In the genomic region with DNA sequence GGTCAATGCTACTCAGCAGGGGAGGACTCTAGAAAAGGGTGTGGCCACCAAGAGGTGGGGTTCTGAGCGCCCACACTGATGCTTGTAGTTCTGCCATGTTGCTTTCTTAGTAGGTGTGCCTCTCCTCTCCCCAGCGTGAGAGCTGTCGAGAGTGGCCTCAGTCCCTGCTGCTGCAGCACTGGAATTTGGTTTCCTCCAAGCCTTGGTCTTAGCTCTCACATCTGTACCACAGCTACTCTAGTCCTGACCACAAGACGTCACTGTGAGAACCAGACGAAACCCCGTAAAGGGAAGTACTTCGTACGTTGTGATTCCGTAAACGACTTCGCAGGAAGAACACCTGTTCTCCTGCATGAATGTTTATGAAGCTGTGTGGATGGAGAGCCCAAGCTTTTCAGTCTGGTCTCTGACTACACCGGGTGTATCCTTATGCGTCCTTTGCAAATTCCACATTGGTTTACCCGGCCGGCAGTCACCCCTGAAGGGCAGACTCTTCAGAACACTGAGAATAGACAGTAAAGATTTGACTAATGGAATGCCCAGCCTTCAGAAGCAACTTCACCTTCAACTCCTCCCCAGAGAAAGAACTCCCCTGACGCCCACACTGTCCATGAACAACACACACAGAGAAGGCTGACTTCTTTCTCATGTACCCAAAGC, we compare ENCODE assay signal across 1 mouse cellular context.
A peak's percentile ranks its signal among the peaks of the same experiment; 100 is the strongest.
TF ChIP-seq lines count a peak whose summit lies in the region.

No protein-coding gene starts in this region.

TF ChIP-seq in CH12.LX, 34 proteins besides CTCF, POLR2A, EP300 and RAD21 (continued from another document):
- TF ChIP-seq E2F4 (IDR thresholded peaks at IDR 0.05; ENCODE audit: insufficient replicate concordance, low read depth, low read length) (no peak), MAFK (IDR thresholded peaks at IDR 0.05; ENCODE audit: insufficient replicate concordance, low read length) (no peak), ZC3H11A (IDR thresholded peaks at IDR 0.05; ENCODE audit: low read depth, low read length) (no peak), ZKSCAN1 (IDR thresholded peaks at IDR 0.05; ENCODE audit: borderline replicate concordance, low read depth, low read length) (no peak), ZMIZ1 (IDR thresholded peaks at IDR 0.05; ENCODE audit: low read depth, low read length) (no peak), TCF12 (IDR thresholded peaks at IDR 0.05; ENCODE audit: low read depth, low read length) (peak; percentile 88), ZNF384 (IDR thresholded peaks at IDR 0.05; ENCODE audit: low read depth, low read length) (no peak), NRF1 (IDR thresholded peaks at IDR 0.05; ENCODE audit: low read depth, low read length) (no peak), JUN (IDR thresholded peaks at IDR 0.05; ENCODE audit: insufficient read depth, low read depth, low read length) (no peak)
TF ChIP-seq in CH12.LX: peak in this region for 14.
